Mouse (Mus musculus) leukemia stem cell, adult 10-12 weeks (primary cell): ENCODE results near the gene Kcnj5. TPM values are rescaled to one million over a fixed set of nuclear protein-coding genes. Genes with fewer than 3 reads are reported as not detected.

Experiments
- polyA plus RNA-seq: library from polyadenylated mRNA; stranded (reverse); fragments of >175 nt; gene quantifications from 2 replicates; pipeline ENCODE4 v1.2.3, GENCODE M21; 2012; ENCODE audit warnings: low replicate concordance

Gene Kcnj5
- 0.03 TPM in 1 of 2 replicates, not detected in the other for polyA plus RNA-seq

DNA sequence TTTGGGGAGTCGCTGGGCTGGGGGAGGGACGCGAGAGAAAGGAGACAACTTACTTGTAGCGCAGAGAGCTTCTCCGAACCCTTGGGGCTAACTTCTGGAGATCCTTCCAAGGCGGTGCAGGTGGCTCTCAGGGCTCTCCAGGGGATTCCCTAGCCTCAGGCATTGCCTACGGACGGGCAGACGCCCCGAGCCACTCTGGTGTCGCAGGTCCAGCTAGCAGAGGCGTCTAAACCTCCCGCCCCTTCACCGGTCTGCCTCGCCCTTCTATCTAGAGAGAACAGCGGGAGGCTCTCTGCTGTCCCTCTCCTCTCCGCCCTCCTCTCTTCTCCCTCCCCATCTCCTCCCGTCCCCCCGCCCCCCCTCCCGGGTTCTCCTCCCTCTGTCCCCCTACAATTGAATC is at the start of gene Kcnj5:
TSS of gene Kcnj5 (minus strand) at position 300 of the 400 bp plus-strand sequence.

DNA sequence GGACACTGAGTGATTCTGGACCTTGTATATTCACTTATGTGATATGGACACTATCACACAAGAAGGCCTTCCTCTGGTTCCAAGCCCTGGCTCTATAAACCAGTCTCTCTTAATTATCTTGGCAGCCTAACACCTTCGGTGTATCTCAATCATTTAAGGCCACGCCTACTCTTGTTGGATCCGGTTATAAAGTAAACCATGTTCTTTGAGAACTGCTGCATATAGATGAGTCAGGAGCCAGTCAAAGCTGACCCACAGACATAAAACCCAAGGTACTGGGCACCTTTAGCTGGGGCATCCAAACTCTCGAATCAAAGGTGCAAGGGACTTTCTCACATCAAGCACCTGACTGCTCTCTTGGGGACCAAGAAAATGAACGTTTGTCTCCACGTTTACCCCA is 28.1 kb upstream of the Kcnj5 start, which contains the start of gene Kcnj1:
TSS of gene Kcnj1 (plus strand) at position 292 of the 400 bp plus-strand sequence.

Other genes with a start within 250 kb of the Kcnj5 start
- gene Arhgap32, start 228.2 kb downstream of the Kcnj5 start, polyA plus RNA-seq, result 0.20 and 0.29 TPM in 2 replicates
- gene Kcnj1, start 28.1 kb upstream of the Kcnj5 start, polyA plus RNA-seq, result not detected in 2 replicates
- 5.3 and 6.4 TPM in 2 replicates for gene Fli1, start 198.5 kb upstream of the Kcnj5 start, polyA plus RNA-seq